Mouse (Mus musculus) gastrocnemius, postnatal 25 days (tissue): ENCODE results near the gene Il27. TPM values are rescaled to one million over a fixed set of nuclear protein-coding genes. Genes with fewer than 3 reads are reported as not detected.

Experiments
- DNase-seq: peaks from one replicate; pipeline ENCODE4 v3.0.0; 2022
- total RNA-seq, 2 experiments: library from RNA; stranded (reverse); gene quantifications; 1 replicate in 1 of 2; 2 replicates in 1 of 2; pipeline ENCODE4 v1.2.3; 2021

Il27 gene
- total RNA-seq, 2 experiments from 2014 or later = not detected

- no peak for DNase-seq
Observed at GRCm38 (mm10) chr7:126606611-126607010, 11.9 kb upstream of the Il27 start.

GRCm38 (mm10) chr7:126602650-126603049, 7.9 kb upstream of the Il27 start:
- DNase-seq = no peak

DNA sequence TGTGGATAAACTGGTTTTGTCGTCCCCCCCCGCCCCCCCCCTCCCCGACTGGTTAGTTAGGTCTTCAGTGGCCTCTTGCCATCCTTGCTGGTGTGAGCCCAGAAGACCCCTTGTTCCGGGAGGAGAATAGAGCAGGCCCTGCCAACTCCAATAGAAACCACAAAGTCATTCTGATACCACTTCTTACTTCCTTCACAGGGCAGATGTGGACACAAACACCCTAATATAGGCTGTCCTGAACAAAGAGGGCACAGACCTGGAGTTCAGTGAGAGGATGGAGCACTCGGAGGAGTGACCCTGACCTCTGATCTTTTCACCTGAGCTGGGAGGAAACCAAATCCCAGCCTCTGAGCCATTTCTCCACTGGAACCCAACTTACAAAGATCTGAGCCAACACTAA, 7.2 kb upstream of the Il27 start:
- no peak for DNase-seq

DNA sequence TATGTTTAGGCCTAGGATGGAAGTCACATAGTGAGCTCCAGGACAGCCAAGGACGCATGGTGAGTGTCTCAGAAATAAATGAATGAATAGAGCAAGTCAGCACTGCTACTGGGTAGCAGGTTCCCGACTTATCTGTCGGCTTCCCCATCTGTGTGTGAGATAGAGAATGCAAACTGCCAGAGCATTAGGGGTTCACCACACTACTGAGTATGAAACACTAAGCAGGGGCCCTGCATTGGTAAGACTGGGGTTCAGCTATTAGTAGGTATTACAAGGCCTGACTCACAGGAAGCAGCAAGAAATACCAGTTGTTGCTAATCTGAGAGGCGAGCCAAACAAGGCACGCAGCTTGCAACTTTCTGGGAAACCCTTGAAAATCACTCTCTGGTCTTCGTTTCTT, 4.2 kb upstream of the Il27 start:
- no peak for DNase-seq

- DNase-seq = no peak
Observed at GRCm38 (mm10) chr7:126596414-126596813, 1.7 kb upstream of the Il27 start.

DNA sequence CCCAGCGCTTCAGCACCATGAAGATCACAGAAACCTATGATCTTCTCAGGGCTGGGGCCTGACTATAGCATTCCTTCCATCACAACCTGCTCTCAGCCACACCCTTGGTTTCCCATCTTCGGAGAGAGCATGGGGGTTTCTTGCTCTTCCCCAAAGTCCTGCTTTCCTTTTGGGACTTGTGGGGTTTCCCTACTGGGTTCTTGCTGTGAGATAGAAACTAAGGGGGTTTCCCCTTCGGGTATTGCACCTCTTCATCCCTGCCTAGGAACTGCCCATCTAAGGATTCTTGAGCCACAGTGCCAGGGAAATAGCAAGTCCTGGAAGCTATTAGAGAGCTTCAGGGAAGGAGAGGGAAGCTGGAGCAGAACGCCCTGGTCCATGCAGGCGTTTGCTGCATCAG, 1.1 kb upstream of the Il27 start:
- DNase-seq = no peak

DNA sequence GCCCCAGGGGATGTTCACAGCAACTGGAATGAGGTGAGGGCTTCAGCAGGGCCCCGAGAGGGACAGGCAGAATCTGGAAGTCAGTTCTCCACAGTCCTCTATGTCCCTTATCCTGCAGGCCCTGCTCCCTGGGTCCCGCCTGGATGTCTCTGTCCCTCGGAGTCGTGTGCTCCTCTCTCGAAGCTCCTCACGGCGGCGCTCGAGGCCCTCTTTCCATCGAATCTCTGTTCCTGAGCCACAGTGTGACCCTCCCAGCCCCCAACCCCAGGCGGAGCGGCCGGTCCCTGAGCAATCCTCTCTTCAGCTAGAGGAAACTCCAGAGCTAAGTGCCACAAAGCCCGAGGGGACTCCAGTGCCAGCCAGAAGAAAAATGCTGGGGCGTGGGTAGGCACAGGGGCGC, 7.0 kb downstream of the Il27 start:
- DNase-seq = peak; percentile 44

DNA sequence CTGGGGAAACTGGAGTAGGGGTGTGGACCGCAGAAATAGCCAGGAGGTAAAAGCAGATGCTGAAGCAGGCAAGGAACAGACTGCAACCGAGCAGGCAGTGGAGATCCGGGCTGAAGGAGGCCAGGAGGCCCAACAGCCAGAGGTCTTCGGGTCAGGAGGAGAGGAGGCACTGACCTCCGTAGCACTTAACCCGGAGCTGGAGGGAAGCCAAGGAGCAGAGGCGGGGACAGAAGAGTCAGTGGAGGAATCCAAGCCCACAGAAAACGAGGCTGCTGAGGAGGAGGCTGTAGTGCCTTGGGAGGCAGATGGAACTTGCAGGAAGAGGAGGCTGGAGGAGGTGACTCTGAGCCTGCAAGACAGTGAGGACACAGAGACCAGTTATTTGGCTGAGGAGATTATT, 7.9 kb downstream of the Il27 start:
- DNase-seq = peak; percentile 33

DNA sequence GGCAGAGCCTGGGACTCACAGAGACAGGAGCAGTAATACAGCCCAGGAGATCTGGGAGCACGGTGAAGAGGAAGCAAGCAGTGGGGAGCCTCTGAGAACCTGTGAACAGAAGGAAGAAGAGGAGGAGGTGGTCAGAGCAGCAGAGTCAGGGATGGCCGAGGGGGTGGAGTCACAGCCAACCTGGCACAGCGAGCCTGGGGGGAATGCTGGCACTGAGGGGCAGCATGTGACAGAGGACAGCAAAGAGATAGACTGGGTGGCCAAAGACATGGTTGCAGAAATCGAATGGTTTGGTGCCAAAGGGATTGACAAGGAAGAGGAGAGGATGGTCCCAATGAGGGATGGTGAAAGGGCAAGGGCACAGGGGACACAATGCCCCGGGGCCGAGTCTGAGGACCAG, 9.0 kb downstream of the Il27 start, which contains the start of gene Cln3:
Gene Cln3, minus strand, starts transcription at position 101 of the 400 bp plus-strand sequence.
- no peak for DNase-seq

- DNase-seq = no peak
Observed at GRCm38 (mm10) chr7:126584506-126584977, 10.2 kb downstream of the Il27 start, which contains the start of gene Apobr. Gene Apobr, plus strand, starts transcription at chr7:126584942.

- no peak for DNase-seq
Observed at GRCm38 (mm10) chr7:126583761-126584160, 11.0 kb downstream of the Il27 start.

DNA sequence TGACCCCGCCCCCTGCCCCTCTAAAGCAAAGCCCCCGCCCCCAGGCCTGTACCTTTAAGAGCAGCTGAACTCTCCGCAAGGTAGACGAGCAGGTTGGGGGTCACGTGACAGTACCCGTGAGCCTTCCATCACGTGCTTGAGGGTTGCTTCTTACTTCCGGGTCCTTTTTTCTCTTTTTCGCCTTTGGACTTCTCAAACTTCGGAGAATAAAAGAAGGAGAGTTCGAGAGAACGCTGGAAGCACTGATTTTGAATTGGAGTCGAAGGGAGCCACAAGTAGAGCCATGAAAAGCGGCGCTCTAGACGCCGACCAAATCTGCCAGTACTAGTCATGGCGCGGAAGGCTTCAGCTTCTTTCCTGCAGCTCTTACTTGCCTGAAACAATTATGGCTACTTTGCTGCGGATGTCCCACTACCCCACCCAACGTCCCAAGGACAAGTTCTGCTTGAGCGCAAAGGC, 11.5 kb downstream of the Il27 start:
- DNase-seq = peak; percentile 81

DNA sequence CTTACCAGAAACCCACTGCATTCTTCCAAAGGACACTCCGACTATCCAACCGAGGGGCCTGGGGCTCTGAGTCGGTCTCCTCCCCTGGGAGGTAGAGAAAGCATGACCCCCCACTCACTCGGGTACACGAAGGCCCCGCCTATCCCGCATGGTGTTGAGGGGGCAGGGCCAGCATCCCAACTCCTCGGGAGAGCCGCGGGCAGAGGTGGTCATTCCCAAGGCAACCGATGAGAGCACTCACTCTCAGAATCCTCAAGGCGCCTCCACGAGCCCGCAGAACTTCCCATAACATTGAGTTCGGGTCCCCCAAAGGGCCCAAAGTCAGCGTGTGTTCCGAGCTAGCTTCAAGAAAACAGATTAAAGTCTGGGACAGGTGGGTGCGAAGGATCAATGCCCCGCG, 12.0 kb downstream of the Il27 start:
- peak; percentile 27 for DNase-seq

GRCm38 (mm10) chr7:126581661-126582060, 13.1 kb downstream of the Il27 start:
- DNase-seq = no peak

DNA sequence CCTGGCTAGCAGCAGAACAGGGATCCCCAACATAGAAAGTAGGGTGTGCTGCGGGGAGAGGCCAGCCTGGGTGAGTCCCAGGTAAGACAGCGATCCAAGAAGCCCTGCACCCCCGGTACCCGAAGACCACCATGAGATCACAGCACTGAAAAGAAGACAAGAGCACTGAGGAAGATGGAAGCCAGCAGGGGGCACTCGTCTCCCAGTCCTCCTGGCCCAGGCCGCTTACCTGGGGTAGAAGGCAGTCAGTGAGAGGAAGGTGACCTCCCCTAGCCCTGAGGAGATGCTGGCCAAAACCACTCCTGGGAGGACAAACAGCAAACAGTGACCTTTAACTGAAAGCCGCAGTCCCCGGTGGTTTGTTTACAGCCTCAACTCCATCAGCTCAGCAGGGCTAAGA, 15.6 kb downstream of the Il27 start:
- DNase-seq = no peak

GRCm38 (mm10) chr7:126576946-126577345, 17.8 kb downstream of the Il27 start:
- DNase-seq = no peak

DNA sequence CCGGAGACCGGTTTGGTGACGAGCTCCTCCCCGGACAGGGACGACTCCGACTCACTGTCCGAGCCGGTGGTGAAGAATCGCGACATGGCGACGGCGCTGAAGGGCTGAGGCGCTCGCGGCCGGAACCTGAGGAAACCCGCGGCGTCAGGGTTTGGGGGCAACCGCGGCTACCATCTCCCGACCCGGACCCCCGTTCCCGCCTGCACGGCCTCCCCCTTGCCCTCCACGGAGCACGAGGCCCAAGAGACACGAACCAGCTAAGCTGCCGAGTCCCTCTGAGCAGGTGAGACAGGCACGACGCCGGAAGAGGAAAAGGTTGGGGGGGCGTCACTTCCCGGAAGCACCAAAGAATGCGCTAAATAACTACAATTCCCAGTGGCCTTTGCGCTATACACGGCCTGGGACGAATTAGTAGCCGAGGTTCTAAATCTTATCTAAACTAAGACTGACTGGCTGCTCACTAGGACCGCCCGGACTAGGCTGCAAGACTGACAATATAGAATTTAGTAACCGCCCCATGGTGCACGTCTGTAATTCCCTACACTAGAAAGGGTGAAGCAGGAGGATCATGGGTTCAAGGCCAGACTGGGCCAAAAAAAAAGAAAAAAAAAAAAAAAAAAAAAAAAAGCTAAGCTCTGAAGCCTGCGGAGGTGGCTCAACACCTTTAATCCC, 28.5 kb downstream of the Il27 start, which contains the start of gene Eif3c:
Gene Eif3c, minus strand, starts transcription at position 318 of the 672 bp plus-strand sequence.
- peak; percentile 79 for DNase-seq

- no peak for DNase-seq
Observed at GRCm38 (mm10) chr7:126565693-126566092, 29.0 kb downstream of the Il27 start.

- DNase-seq = no peak
Observed at GRCm38 (mm10) chr7:126556635-126557034, 38.1 kb downstream of the Il27 start.

- DNase-seq = no peak
Observed at GRCm38 (mm10) chr7:126554796-126555195, 39.9 kb downstream of the Il27 start.

GRCm38 (mm10) chr7:126545631-126546030, 49.1 kb downstream of the Il27 start:
- DNase-seq = no peak

- DNase-seq = no peak
Observed at GRCm38 (mm10) chr7:126541661-126542060, 53.1 kb downstream of the Il27 start.
